Mouse (Mus musculus) heart, embryonic 13.5 days (tissue): Measurements from ENCODE around the gene Cfap57. TPM values are rescaled to one million over a fixed set of nuclear protein-coding genes. Genes with fewer than 3 reads are reported as not detected.

Experiments used
- ATAC-seq: fragments of 200-750 bp; cut with Nextera tagmentation; 2 replicates; pipeline ENCODE4 v1.8.0; 2017; ENCODE audit warnings: moderate TSS enrichment; ENCODE audit not compliant: insufficient number of reproducible peaks, low FRiP score, low TSS enrichment; ENCODE audit errors: extremely low read depth
- H3K27ac ChIP-seq: fragments of 300-500 bp; sonication (generic); replicated peaks from 2 replicates; pipeline ENCODE4 v1.5.1; 2015; ENCODE audit warnings: moderate library complexity, mild to moderate bottlenecking, inconsistent platforms
- H3K27me3 ChIP-seq: fragments of 300-500 bp; sonication (generic); replicated peaks from 2 replicates; pipeline ENCODE4 v1.6.1; 2015; ENCODE audit warnings: mild to moderate bottlenecking, inconsistent platforms
- H3K36me3 ChIP-seq: fragments of 300-500 bp; sonication (generic); 2 replicates; pipeline ENCODE4 v1.6.1; 2015; ENCODE audit warnings: mild to moderate bottlenecking, inconsistent platforms
- H3K4me1 ChIP-seq: fragments of 300-500 bp; sonication (generic); 2 replicates; pipeline ENCODE4 v1.6.1; 2015; ENCODE audit warnings: inconsistent platforms
- H3K4me2 ChIP-seq: fragments of 300-500 bp; sonication (generic); 2 replicates; pipeline ENCODE4 v1.6.1; 2015; ENCODE audit warnings: inconsistent platforms, mild to moderate bottlenecking, moderate library complexity
- H3K4me3 ChIP-seq: fragments of 300-500 bp; sonication (generic); 2 replicates; pipeline ENCODE4 v1.5.1; 2015; ENCODE audit warnings: moderate library complexity, mild to moderate bottlenecking, inconsistent platforms
- H3K9ac ChIP-seq: fragments of 300-500 bp; sonication (generic); 2 replicates; pipeline ENCODE4 v1.6.1; 2015; ENCODE audit warnings: inconsistent platforms, mild to moderate bottlenecking, moderate library complexity
- H3K9me3 ChIP-seq: fragments of 300-500 bp; sonication (generic); 2 replicates; pipeline ENCODE4 v1.6.1; 2016; ENCODE audit warnings: inconsistent platforms
- WGBS: fragments of 180-500 bp; shearing (Covaris S2); methylation state at CpG from one replicate; pipeline ENCODE4 v1.1.7; 2015; ENCODE audit warnings: mixed read lengths; 5-methylcytosine and 5-hydroxymethylcytosine counted together
- polyA plus RNA-seq: library from polyadenylated mRNA; unstranded; fragments of >200 nt; fragmentation: Nextera tagmentation; extraction: Ambion mirVana; gene quantifications from 2 replicates; pipeline ENCODE4 v1.2.1, GENCODE M21; 2015

Cfap57 gene
- polyA plus RNA-seq, 1 experiment from 2014 or later: 0.53 TPM

DNA sequence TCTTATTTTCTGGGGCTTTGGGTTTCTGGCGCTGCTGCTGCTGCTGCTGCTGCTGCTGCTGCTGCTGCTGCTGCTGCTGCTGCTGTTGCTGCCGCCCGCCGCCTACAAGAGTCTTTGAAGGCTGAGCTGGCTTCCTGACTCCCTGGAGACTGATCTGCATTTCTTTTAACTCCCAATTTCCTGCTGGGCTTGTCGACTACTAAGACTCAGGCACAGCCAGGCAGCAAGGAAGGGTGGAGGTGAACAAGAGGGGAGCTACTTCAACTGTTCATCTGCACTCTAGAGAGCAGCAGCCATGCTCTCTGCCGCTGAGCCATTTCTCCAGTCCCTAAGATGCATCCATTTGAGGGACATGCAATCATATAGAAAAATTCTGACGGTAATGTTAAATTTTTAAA lies 30.8 kb downstream of the Cfap57 start:
- WGBS: 9% methylated on average over 7 of the region's 7 CpGs

DNA sequence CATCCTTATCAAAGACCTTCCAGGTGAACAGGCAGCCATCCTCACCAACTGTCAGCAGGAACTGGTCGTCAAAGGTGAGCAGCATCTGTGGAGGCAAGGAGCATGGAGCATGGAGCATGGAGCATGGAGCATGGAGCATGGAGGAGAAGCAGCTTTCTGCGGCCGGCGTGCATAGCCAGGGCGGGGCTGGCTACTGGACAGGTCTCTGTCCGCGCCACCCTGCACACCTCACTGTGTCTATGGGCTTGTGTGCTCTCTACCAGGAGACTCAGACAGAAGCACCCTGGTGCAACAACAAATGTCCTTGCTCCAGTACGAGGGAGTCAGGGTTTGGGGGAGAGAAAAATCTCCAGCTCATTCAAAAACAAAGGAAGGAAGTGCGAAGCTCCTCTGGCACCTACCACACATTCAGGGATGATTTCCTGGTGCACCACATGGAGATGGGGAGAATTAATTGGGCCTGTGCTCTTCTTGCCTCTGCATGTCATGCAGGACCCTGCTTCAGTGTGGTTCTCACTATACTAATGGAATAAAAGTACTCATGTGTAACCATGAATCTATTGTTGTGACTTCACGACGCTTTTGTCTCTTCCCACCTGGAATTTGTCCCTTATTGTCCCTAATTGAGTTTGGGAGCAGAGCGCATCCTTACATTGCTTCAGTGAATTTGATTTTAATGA lies 31.4 kb downstream of the Cfap57 start:
- Histone ChIP-seq H3K27me3 (peaks cover 15% of the 10 kb centered on the region; the same call in 1 of the 2 replicates), H3K9ac (0 out of 2 replicates have a peak overlapping the region, but pooled peaks have one; percentile 14), H3K9me3 (peaks cover 6% of the 10 kb centered on the region; the same call in 1 of the 2 replicates), H3K27ac (no peak overlapping the region), H3K4me2 (no peak overlapping the region; the same call in 1 of the 2 replicates), H3K4me1 (0 out of 2 replicates have a peak, but pooled peaks cover 11% of the 10 kb centered on the region), H3K4me3 (no peak overlapping the region), H3K36me3 (no peaks in the 10 kb centered on the region)
- 60% methylated on average over 12 of the region's 12 CpGs for WGBS
- no peak for ATAC-seq

More for the DNA sequence above, 30.8 kb downstream of the Cfap57 start:
- H3K9me3 ChIP-seq: peaks cover 1% of the 10 kb centered on the region; the same call in 1 of the 2 replicates
- H3K4me2 ChIP-seq: no peak overlapping the region; the same call in 1 of the 2 replicates
- H3K27ac ChIP-seq: no peak overlapping the region
- peaks cover 15% of the 10 kb centered on the region; the same call in 1 of the 2 replicates for H3K27me3 ChIP-seq
- H3K4me1 ChIP-seq: 0 out of 2 replicates have a peak, but pooled peaks cover 11% of the 10 kb centered on the region
- H3K4me3 ChIP-seq: no peak overlapping the region
- no peak for ATAC-seq
- 0 out of 2 replicates have a peak overlapping the region, but pooled peaks have one; percentile 14 for H3K9ac ChIP-seq
- H3K36me3 ChIP-seq: no peaks in the 10 kb centered on the region

DNA sequence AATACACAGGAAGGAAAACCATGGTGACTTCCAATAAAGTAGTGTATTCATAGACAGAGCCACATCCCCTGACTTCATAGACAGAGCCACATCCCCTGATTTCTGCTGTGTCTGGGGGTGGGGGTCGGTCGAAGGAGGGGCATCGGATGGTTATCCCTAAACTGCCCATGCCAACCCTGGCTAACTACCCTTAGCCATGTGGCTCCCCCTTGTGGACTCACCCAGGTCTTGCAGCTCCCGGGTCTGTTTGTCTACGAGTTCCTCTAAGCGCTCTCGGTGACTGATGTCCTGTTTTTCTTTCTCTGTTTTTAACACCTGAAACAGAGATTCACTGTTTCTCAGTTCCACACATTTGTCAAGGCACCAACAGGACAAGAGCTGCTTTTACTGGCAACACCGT lies 37.9 kb downstream of the Cfap57 start:
- no peak for ATAC-seq

DNA sequence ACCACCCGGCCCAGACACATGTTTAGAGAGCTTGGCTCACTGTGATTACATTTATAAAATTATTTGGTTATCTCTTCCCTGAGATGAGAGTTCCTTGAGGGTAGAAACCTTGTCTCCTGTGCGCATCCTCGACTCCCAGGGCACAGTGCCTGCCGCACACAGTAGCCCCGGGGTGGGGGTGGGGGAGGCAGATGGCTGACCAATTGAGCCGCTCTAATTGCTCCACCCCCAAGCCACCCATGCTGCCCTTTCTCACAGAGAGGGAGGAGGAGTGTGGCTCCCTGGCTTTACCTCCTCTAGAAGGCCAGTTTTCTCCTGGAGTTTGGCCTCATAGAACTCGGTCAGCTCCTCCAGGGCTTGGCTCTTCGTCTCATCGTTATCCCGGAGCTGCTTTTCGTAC lies 39.1 kb downstream of the Cfap57 start:
- no peak for ATAC-seq
- H3K36me3 ChIP-seq: no peaks in the 10 kb centered on the region
- H3K4me2 ChIP-seq: no peak overlapping the region
- H3K4me3 ChIP-seq: no peak overlapping the region
- WGBS: 47% methylated on average over 11 of the region's 11 CpGs
- no peaks in the 10 kb centered on the region for H3K4me1 ChIP-seq
- peaks cover 10% of the 10 kb centered on the region; the same call in 1 of the 2 replicates for H3K9me3 ChIP-seq
- H3K9ac ChIP-seq: no peak overlapping the region
- H3K27me3 ChIP-seq: peaks cover 14% of the 10 kb centered on the region
- H3K27ac ChIP-seq: no peak overlapping the region

More for the DNA sequence above, 37.9 kb downstream of the Cfap57 start:
- no peak overlapping the region for H3K4me2 ChIP-seq
- no peak overlapping the region for H3K4me3 ChIP-seq
- no peaks in the 10 kb centered on the region for H3K36me3 ChIP-seq
- WGBS: 85% methylated on average over 8 of the region's 8 CpGs
- peaks cover 10% of the 10 kb centered on the region; the same call in 1 of the 2 replicates for H3K9me3 ChIP-seq
- no peak overlapping the region for H3K9ac ChIP-seq
- no peak overlapping the region for H3K27ac ChIP-seq
- H3K4me1 ChIP-seq: 0 out of 2 replicates have a peak, but pooled peaks cover 2% of the 10 kb centered on the region
- H3K27me3 ChIP-seq: peaks cover 7% of the 10 kb centered on the region

DNA sequence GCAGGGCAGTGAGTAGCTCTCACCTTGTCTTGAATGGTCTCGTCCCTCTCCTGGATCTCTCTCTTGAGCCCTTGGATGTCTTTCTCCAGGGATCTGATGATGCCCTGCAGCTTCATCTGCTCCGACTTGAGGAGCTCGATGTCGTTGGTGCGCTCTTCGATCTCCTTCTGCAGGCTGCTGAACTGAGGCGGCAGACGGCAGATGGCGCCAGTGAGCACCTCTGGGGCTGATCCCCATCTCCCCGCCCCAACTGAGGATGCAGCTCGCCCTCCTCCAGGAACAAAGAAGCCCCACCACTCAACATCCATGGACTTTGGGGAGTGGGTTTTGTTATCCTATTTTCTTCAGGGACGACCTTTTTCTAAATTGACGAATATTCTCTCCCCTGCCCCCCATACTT lies 41.3 kb downstream of the Cfap57 start:
- WGBS: 40% methylated on average over 13 of the region's 13 CpGs
- no peaks in the 10 kb centered on the region for H3K4me1 ChIP-seq
- H3K27me3 ChIP-seq: peaks cover 35% of the 10 kb centered on the region
- peaks cover 5% of the 10 kb centered on the region; the same call in 1 of the 2 replicates for H3K9me3 ChIP-seq
- H3K9ac ChIP-seq: no peak overlapping the region
- no peak overlapping the region for H3K27ac ChIP-seq
- H3K4me3 ChIP-seq: no peak overlapping the region
- no peaks in the 10 kb centered on the region for H3K36me3 ChIP-seq
- ATAC-seq: no peak
- no peak overlapping the region for H3K4me2 ChIP-seq

GRCm38 (mm10) chr4:118576097-118576496 lies 44.5 kb downstream of the Cfap57 start:
- Histone ChIP-seq H3K27ac (no peak overlapping the region), H3K4me3 (no peak overlapping the region), H3K9ac (no peak overlapping the region; the same call in 1 of the 2 replicates), H3K4me2 (no peak overlapping the region), H3K4me1 (no peaks in the 10 kb centered on the region), H3K36me3 (no peaks in the 10 kb centered on the region), H3K9me3 (0 out of 2 replicates have a peak, but pooled peaks cover 4% of the 10 kb centered on the region), H3K27me3 (peaks cover 62% of the 10 kb centered on the region)
- WGBS: 9% methylated on average over 6 of the region's 6 CpGs
- ATAC-seq: no peak

DNA sequence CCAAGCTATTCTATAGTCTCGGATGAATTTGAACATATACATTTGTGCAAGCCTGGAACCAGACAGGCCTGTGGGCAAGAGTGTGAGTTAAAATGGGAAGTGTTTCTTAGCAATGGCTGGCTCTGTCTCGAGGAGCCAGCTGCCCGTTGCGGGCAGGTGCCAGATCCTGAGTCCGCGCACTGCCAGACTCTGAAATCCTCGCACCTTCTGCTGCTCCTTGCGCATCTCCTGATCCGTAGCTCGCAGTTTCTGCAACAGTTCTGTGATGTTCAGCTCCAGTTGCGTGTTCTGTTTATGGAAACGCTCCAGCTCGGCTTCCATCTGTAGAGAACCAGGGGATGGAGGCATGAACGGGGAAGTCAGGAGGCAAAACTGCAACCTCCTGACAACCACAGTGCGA lies 49.1 kb downstream of the Cfap57 start:
- Histone ChIP-seq H3K9me3 (no peaks in the 10 kb centered on the region), H3K27ac (no peak overlapping the region), H3K36me3 (no peaks in the 10 kb centered on the region), H3K4me3 (no peak overlapping the region), H3K4me1 (no peaks in the 10 kb centered on the region), H3K4me2 (no peak overlapping the region), H3K9ac (no peak overlapping the region), H3K27me3 (peaks cover 84% of the 10 kb centered on the region)
- ATAC-seq: no peak
- 78% methylated on average over 15 of the region's 15 CpGs for WGBS

DNA sequence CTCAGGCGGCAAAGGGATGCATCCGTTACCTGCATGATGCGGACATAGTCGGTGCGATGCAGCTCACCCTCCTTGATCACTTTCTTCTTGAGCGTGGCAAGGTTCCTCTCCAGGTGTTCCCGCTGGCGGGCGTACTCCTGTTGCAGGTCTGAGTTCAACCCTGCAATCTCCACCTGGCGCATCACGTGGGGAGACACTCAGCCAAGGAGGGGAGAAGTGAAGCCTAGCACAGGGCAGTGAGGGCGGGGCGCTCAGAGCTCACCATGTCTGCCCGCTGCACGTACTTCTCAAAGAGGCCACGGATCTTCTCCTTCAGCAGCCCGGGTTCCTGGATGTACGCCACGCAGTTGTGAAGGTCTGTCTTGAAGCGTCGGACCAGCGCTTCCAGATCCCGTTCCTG lies 51.3 kb downstream of the Cfap57 start:
- H3K9ac ChIP-seq: no peak overlapping the region
- peak overlapping the region; percentile 46 for H3K27ac ChIP-seq
- peak overlapping the region; percentile 33 for H3K4me2 ChIP-seq
- ATAC-seq: peak; percentile 48; the same call in 1 of the 2 replicates
- 65% methylated on average over 23 of the region's 23 CpGs for WGBS
- no peaks in the 10 kb centered on the region for H3K9me3 ChIP-seq
- no peaks in the 10 kb centered on the region for H3K4me1 ChIP-seq
- peak overlapping the region; percentile 23 for H3K4me3 ChIP-seq
- H3K36me3 ChIP-seq: no peaks in the 10 kb centered on the region
- H3K27me3 ChIP-seq: peaks cover 65% of the 10 kb centered on the region

GRCm38 (mm10) chr4:118568709-118569108 lies 51.9 kb downstream of the Cfap57 start:
- ATAC-seq: peak; percentile 62
- no peaks in the 10 kb centered on the region for H3K36me3 ChIP-seq

GRCm38 (mm10) chr4:118566161-118566676 lies 54.4 kb downstream of the Cfap57 start:
- no peak overlapping the region for H3K9ac ChIP-seq
- H3K4me1 ChIP-seq: no peaks in the 10 kb centered on the region
- H3K27ac ChIP-seq: no peak overlapping the region
- 37% methylated on average over 7 of the region's 7 CpGs for WGBS
- no peaks in the 10 kb centered on the region for H3K36me3 ChIP-seq
- no peak overlapping the region for H3K4me2 ChIP-seq
- no peaks in the 10 kb centered on the region for H3K9me3 ChIP-seq
- no peak for ATAC-seq
- peaks cover 45% of the 10 kb centered on the region for H3K27me3 ChIP-seq
- H3K4me3 ChIP-seq: no peak overlapping the region

More at GRCm38 (mm10) chr4:118568709-118569108, 51.9 kb downstream of the Cfap57 start:
- H3K4me2 ChIP-seq: peak overlapping the region; percentile 33
- H3K4me1 ChIP-seq: no peaks in the 10 kb centered on the region
- no peaks in the 10 kb centered on the region for H3K9me3 ChIP-seq
- no peak overlapping the region for H3K9ac ChIP-seq
- peaks cover 59% of the 10 kb centered on the region for H3K27me3 ChIP-seq
- peak overlapping the region; percentile 23; the same call in 1 of the 2 replicates for H3K4me3 ChIP-seq
- peak overlapping the region; percentile 46; the same call in 1 of the 2 replicates for H3K27ac ChIP-seq
- WGBS: 35% methylated on average over 10 of the region's 10 CpGs

GRCm38 (mm10) chr4:118564926-118565279 lies 55.7 kb downstream of the Cfap57 start:
- ATAC-seq: no peak
- H3K4me3 ChIP-seq: no peak overlapping the region
- no peak overlapping the region for H3K4me2 ChIP-seq
- H3K27ac ChIP-seq: no peak overlapping the region
- no peaks in the 10 kb centered on the region for H3K4me1 ChIP-seq
- H3K36me3 ChIP-seq: no peaks in the 10 kb centered on the region
- peaks cover 33% of the 10 kb centered on the region for H3K27me3 ChIP-seq
- H3K9ac ChIP-seq: no peak overlapping the region
- no peaks in the 10 kb centered on the region for H3K9me3 ChIP-seq
- 73% methylated on average over 3 of the region's 3 CpGs for WGBS
